Mouse (Mus musculus) left cerebral cortex, postnatal 14 days (tissue): ENCODE measurements around the gene Cers2. TPM values are rescaled to one million over a fixed set of nuclear protein-coding genes. Genes with fewer than 3 reads are reported as not detected.
"Not testable (repeated sequence)": the region's sequence is repeated elsewhere in the genome, so short reads cannot be mapped to it uniquely, and the experiment has no call there.

Experiments used
- DNase-seq, 2 experiments: peaks; one replicate each; pipeline ENCODE4 v3.0.0; 2021 to 2022; ENCODE audit warnings: low spot score in 2 of 2, mixed read lengths in 1 of 2
- intact Hi-C: fragments of 180-260 bp; cut with DNase I; formaldehyde crosslinking; loops from one replicate; pipeline ENCODE4 v1.15.1; 2025
- total RNA-seq, 2 experiments: library from RNA; stranded (reverse); gene quantifications; 2 replicates each; pipeline ENCODE4 v1.2.3; 2021

Cers2 gene
- total RNA-seq, 2 experiments from 2014 or later, result 39.1 to 46.8 TPM

- DNase-seq, result peak in 1 of 2 experiments; percentile 48
- intact Hi-C loops, result loop anchor here (5.0 to 10.0 kb wide), 2 partner anchors 98 to 495 kb away; no protein-coding TSS in a partner anchor
These were observed 34.9 kb downstream of the Cers2 start for GRCm38 (mm10) chr3:95349491-95349890.

GRCm38 (mm10) chr3:95355911-95356544 is 41.4 kb downstream of the Cers2 start:
- DNase-seq, intact Hi-C loops: not testable (repeated sequence)

GRCm38 (mm10) chr3:95356701-95357449 is 42.3 kb downstream of the Cers2 start, which contains the start of gene Setdb1:
Gene Setdb1, minus strand, starts transcription at chr3:95357202.
- peak; percentile 92 to 96 for DNase-seq
- intact Hi-C loops, result not testable (repeated sequence)

- intact Hi-C loops, result no loop called here
- peak in 1 of 2 experiments; percentile 15 for DNase-seq
These were observed 43.2 kb downstream of the Cers2 start for GRCm38 (mm10) chr3:95357746-95358145.

DNA sequence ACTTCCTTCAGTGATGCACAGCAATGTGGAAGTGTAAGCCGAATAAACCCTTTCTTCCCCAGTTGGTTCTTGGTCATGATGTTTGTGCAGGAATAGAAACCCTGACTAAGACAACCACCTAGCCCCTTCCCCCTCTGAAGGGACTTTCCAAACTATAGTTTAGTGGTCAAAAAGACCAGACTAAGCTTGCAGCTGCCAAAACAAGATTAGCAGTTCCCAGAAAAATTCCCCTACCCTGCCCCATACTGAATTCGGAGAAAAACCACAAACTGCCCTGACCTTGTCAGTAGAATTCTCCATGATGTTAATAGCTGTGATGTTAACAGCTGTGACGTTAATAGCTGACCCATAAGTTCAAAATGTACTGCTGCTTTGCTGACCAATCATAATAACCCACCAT is 45.7 kb downstream of the Cers2 start:
- intact Hi-C loops, DNase-seq: not testable (repeated sequence)

GRCm38 (mm10) chr3:95370101-95370500 is 55.5 kb downstream of the Cers2 start:
- intact Hi-C loops, result no loop called here
- no peak for DNase-seq

Other genes with a start within 250 kb of the Cers2 start
- 10 to 100 TPM; 37.6 to 45.1 TPM for gene Pip5k1a, start 207.9 kb upstream of the Cers2 start, total RNA-seq
- 10 to 100 TPM; 36.1 to 37.3 TPM for gene Vps72, start 203.8 kb upstream of the Cers2 start, total RNA-seq
- under 1 TPM; 0.29 to 0.32 TPM for gene Tmod4, start 190.3 kb upstream of the Cers2 start, total RNA-seq
- gene Scnm1, start 180.8 kb upstream of the Cers2 start, total RNA-seq, result 10 to 100 TPM; 38.8 to 42.8 TPM
- 10 to 100 TPM; 19.2 to 20.7 TPM for gene Lysmd1, start 180.7 kb upstream of the Cers2 start, total RNA-seq
- 1 to 10 TPM; 1.8 to 3.1 TPM for gene Tnfaip8l2, start 172.4 kb upstream of the Cers2 start, total RNA-seq
- gene Sema6c, start 154.3 kb upstream of the Cers2 start, total RNA-seq, result 10 to 100 TPM; 40.3 to 40.5 TPM
- gene Gabpb2, start 96.9 kb upstream of the Cers2 start, total RNA-seq, result 1 to 10 TPM; 7.5 to 7.8 TPM
- gene Cdc42se1, start 86.1 kb upstream of the Cers2 start, total RNA-seq, result 10 to 100 TPM; 67.3 to 71.2 TPM
- gene Mllt11, start 82.6 kb upstream of the Cers2 start, total RNA-seq, result 100 to 1,000 TPM; 468 to 474 TPM
- not detected for gene Gm128, start 73.2 kb upstream of the Cers2 start, total RNA-seq
- under 1 TPM in 1 of 2 experiments, not detected in 1; 0.33 TPM for gene Bnipl, start 63.6 kb upstream of the Cers2 start, total RNA-seq
- 10 to 100 TPM; 23.5 to 25.5 TPM for gene Mindy1, start 33.4 kb upstream of the Cers2 start, total RNA-seq
- gene Prune1, start 32.7 kb upstream of the Cers2 start, total RNA-seq, result 10 to 100 TPM; 31.7 to 32.3 TPM
- gene Anxa9, start 7.6 kb upstream of the Cers2 start, total RNA-seq, result under 1 TPM; 0.64 to 0.89 TPM
- gene Setdb1, start 42.4 kb downstream of the Cers2 start, total RNA-seq, result 10 to 100 TPM; 38.1 to 41.5 TPM
- gene 4930558C23Rik, start 88.0 kb downstream of the Cers2 start, total RNA-seq, result not detected
- gene Arnt, start 119.6 kb downstream of the Cers2 start, total RNA-seq, result 10 to 100 TPM; 32.2 to 36.2 TPM
- 10 to 100 TPM; 15.1 to 18.0 TPM for gene Ctsk, start 184.5 kb downstream of the Cers2 start, total RNA-seq
- gene Ctss, start 212.0 kb downstream of the Cers2 start, total RNA-seq, result 10 to 100 TPM; 29.6 to 31.3 TPM
- gene Hormad1, start 244.9 kb downstream of the Cers2 start, total RNA-seq, result not detected